Mouse (Mus musculus) Patski (cell line): ENCODE measurements around the gene Mrps12. TPM values are rescaled to one million over a fixed set of nuclear protein-coding genes. Genes with fewer than 3 reads are reported as not detected.

Experiments used
- ATAC-seq: fragments of 100-300 bp; one replicate; pipeline ENCODE4 v1.8.0; 2021
- CTCF ChIA-PET: fragments of 350-600 bp; sonication (Branson Sonifier 250); formaldehyde crosslinking; loops from one replicate; lab custom pipeline; 2022; ENCODE audit warnings: inconsistent platforms; lab: Charles Lee
- POLR2A ChIA-PET: fragments of 350-600 bp; sonication (Branson Sonifier 250); formaldehyde crosslinking; loops from one replicate; lab custom pipeline; 2022; ENCODE audit warnings: antibody characterized with exemption, inconsistent platforms; lab: Charles Lee
- DNase-seq: peaks from one replicate; pipeline ENCODE4 v3.0.0-alpha.2; 2011; ENCODE audit warnings: low read depth, low spot score
- H3K27me3 ChIP-seq: fragments of 371-371 bp; one replicate; pipeline ENCODE4 v1.5.1; 2021
- CTCF ChIP-seq: fragments of 100-300 bp; IDR thresholded peaks from one replicate; pipeline ENCODE4 v1.5.1; 2021
- in situ Hi-C: fragments of 300-500 bp; cut with MboI; formaldehyde crosslinking; loops from 3 replicates; pipeline ENCODE4 v1.11.1; 2018; ENCODE audit warnings: low pct_unique_long_range_greater_than_20kb, mixed read lengths
- polyA plus RNA-seq: library from polyadenylated mRNA; unstranded; gene quantifications from one replicate; pipeline ENCODE4 v1.2.3, GENCODE M21; 2021

The Mrps12 gene
- polyA plus RNA-seq, 1 experiment from 2014 or later = 65.8 TPM

- ATAC-seq (peak; percentile 76), DNase-seq (peak; percentile 65)
- in situ Hi-C loops = loop anchor here (5.0 kb wide), 2 partner anchors 125 to 285 kb away; no protein-coding TSS in a partner anchor
- no peaks in the 10 kb centered on the region for H3K27me3 ChIP-seq
- CTCF ChIA-PET = interaction anchor here (0.9 to 1.4 kb wide), 8 partner anchors 14 to 288 kb away, joined by 3 to 5 read pairs (median 3); partner anchors contain the start of genes Mrps12 and Sars2
- POLR2A ChIA-PET = no interaction called here
- no peak for TF ChIP-seq CTCF
Measured at GRCm38 (mm10) chr7:28727649-28728340, 13.8 kb downstream of the Mrps12 start.

- in situ Hi-C loops = loop anchor here (5.0 kb wide), 2 partner anchors 124 to 284 kb away; no protein-coding TSS in a partner anchor
- peak; percentile 30 for DNase-seq
- peak; percentile 95 for TF ChIP-seq CTCF
- CTCF ChIA-PET = interaction anchor here (1.0 to 1.2 kb wide), 2 partner anchors 36 to 285 kb away, joined by 3 read pairs; no protein-coding TSS in a partner anchor
- peak; percentile 24 for ATAC-seq
- POLR2A ChIA-PET = no interaction called here
- no peaks in the 10 kb centered on the region for H3K27me3 ChIP-seq
Measured at GRCm38 (mm10) chr7:28726600-28726999, 15.0 kb downstream of the Mrps12 start.

GRCm38 (mm10) chr7:28724613-28725012 is 17.0 kb downstream of the Mrps12 start:
- H3K27me3 ChIP-seq = no peaks in the 10 kb centered on the region
- ATAC-seq (no peak), DNase-seq (no peak)
- TF ChIP-seq CTCF = no peak
- ChIA-PET CTCF (no interaction called here), POLR2A (no interaction called here)
- in situ Hi-C loops = loop anchor here (5.0 kb wide), 2 partner anchors 122 to 282 kb away; no protein-coding TSS in a partner anchor

GRCm38 (mm10) chr7:28722079-28722478 is 19.5 kb downstream of the Mrps12 start:
- in situ Hi-C loops = no loop called here
- no peak for DNase-seq
- H3K27me3 ChIP-seq = no peaks in the 10 kb centered on the region
- POLR2A ChIA-PET = no interaction called here
- CTCF ChIA-PET = no interaction called here
- ATAC-seq = no peak
- peak; percentile 37 for TF ChIP-seq CTCF

GRCm38 (mm10) chr7:28720753-28721537 is 20.7 kb downstream of the Mrps12 start:
- CTCF ChIA-PET = no interaction called here
- POLR2A ChIA-PET = no interaction called here
- DNase-seq = no peak
- TF ChIP-seq CTCF = no peak
- in situ Hi-C loops = no loop called here
- H3K27me3 ChIP-seq = no peaks in the 10 kb centered on the region
- no peak for ATAC-seq

- TF ChIP-seq CTCF = no peak
- ChIA-PET POLR2A (no interaction called here), CTCF (no interaction called here)
- no peaks in the 10 kb centered on the region for H3K27me3 ChIP-seq
- ATAC-seq (no peak), DNase-seq (no peak)
- in situ Hi-C loops = no loop called here
Measured at GRCm38 (mm10) chr7:28719650-28720049, 22.0 kb downstream of the Mrps12 start.

GRCm38 (mm10) chr7:28719159-28719558 is 22.5 kb downstream of the Mrps12 start:
- no peak for ATAC-seq
- ChIA-PET CTCF (interaction anchor here (0.7 kb wide), 1 partner anchor 11 kb away, joined by 3 read pairs; no protein-coding TSS in a partner anchor), POLR2A (interaction anchor here (0.8 kb wide), 1 partner anchor 50 kb away, joined by 6 read pairs; no protein-coding TSS in a partner anchor)
- no peak for DNase-seq
- in situ Hi-C loops = no loop called here
- no peak for TF ChIP-seq CTCF
- H3K27me3 ChIP-seq = no peaks in the 10 kb centered on the region

- H3K27me3 ChIP-seq = no peaks in the 10 kb centered on the region
- in situ Hi-C loops = no loop called here
- ChIA-PET POLR2A (no interaction called here), CTCF (interaction anchor here (1.0 kb wide), 1 partner anchor 24 kb away, joined by 3 read pairs; the partner anchor contains the start of genes Mrps12 and Sars2)
- DNase-seq (no peak), ATAC-seq (no peak)
- no peak for TF ChIP-seq CTCF
Measured at GRCm38 (mm10) chr7:28717726-28718125, 23.9 kb downstream of the Mrps12 start.

- no peaks in the 10 kb centered on the region for H3K27me3 ChIP-seq
- DNase-seq = no peak
- ATAC-seq = no peak
- CTCF ChIA-PET = interaction anchor here (1.0 to 1.2 kb wide), 2 partner anchors 9 to 25 kb away, joined by 3 read pairs; partner anchors contain the start of genes Mrps12 and Sars2
- POLR2A ChIA-PET = interaction anchor here (0.6 kb wide), 2 partner anchors 33 to 280 kb away, joined by 3 read pairs; no protein-coding TSS in a partner anchor
- in situ Hi-C loops = no loop called here
- no peak for TF ChIP-seq CTCF
Measured at GRCm38 (mm10) chr7:28716590-28717281, 24.9 kb downstream of the Mrps12 start, which contains the start of gene Fbxo17. TSS of gene Fbxo17 (plus strand) at chr7:28716804.

GRCm38 (mm10) chr7:28715598-28715997 is 26.0 kb downstream of the Mrps12 start:
- no peak for ATAC-seq
- no peaks in the 10 kb centered on the region for H3K27me3 ChIP-seq
- TF ChIP-seq CTCF = peak; percentile 19
- DNase-seq = no peak
- ChIA-PET CTCF (interaction anchor here (1.2 kb wide), 1 partner anchor 10 kb away, joined by 3 read pairs; no protein-coding TSS in a partner anchor), POLR2A (interaction anchor here (0.6 kb wide), 1 partner anchor 111 kb away, joined by 3 read pairs; no protein-coding TSS in a partner anchor)
- in situ Hi-C loops = no loop called here
